Mouse (Mus musculus) liver, adult 2 months (tissue): ENCODE data around the gene Bicra. TPM values are rescaled to one million over a fixed set of nuclear protein-coding genes. Genes with fewer than 3 reads are reported as not detected.
A peak's percentile ranks its signal among the peaks of the same experiment; 100 is the strongest.

ENCODE experiments used
- DNase-seq: peaks from one replicate; pipeline ENCODE4 v3.0.0-alpha.2; 2011; ENCODE audit warnings: low read depth, low spot score; ENCODE audit errors: extremely low read depth
- H3K27ac ChIP-seq: fragments of 200-500 bp; replicated peaks from 2 replicates; pipeline ENCODE4 v1.5.1; 2012; ENCODE audit warnings: low read depth, mild to moderate bottlenecking, control low read depth, inconsistent platforms, low read length; ENCODE audit not compliant: insufficient read depth
- H3K27me3 ChIP-seq: fragments of 200-500 bp; 2 replicates; pipeline ENCODE4 v1.6.1; 2012; ENCODE audit warnings: mild to moderate bottlenecking, moderate library complexity, low read length, inconsistent platforms; ENCODE audit not compliant: control insufficient read depth, insufficient read depth
- H3K36me3 ChIP-seq: fragments of 200-500 bp; 2 replicates; pipeline ENCODE4 v1.6.1; 2012; ENCODE audit warnings: low read length, inconsistent platforms; ENCODE audit not compliant: control insufficient read depth, insufficient read depth
- H3K4me1 ChIP-seq: fragments of 200-500 bp; 2 replicates; pipeline ENCODE4 v1.6.1; 2011; ENCODE audit warnings: low read length; ENCODE audit not compliant: control insufficient read depth, insufficient read depth
- H3K4me3 ChIP-seq: fragments of 200-500 bp; 2 replicates; pipeline ENCODE4 v1.5.1; 2011; ENCODE audit warnings: low read depth, mild to moderate bottlenecking, control low read depth, low read length, moderate library complexity; ENCODE audit not compliant: insufficient read depth
- H3K79me2 ChIP-seq: fragments of 200-500 bp; 2 replicates; pipeline ENCODE4 v1.6.1; 2012; ENCODE audit warnings: inconsistent platforms, mild to moderate bottlenecking, low read length, moderate library complexity; ENCODE audit not compliant: control insufficient read depth, insufficient read depth
- H3K9ac ChIP-seq: fragments of 200-500 bp; 2 replicates; pipeline ENCODE4 v1.6.1; 2012; ENCODE audit warnings: low read depth, mild to moderate bottlenecking, control low read depth, inconsistent platforms, low read length
- CTCF ChIP-seq: fragments of 200-500 bp; IDR thresholded peaks from 2 replicates; pipeline ENCODE4 v1.5.1; 2011; ENCODE audit warnings: low read depth, low read length, control low read depth
- POLR2A ChIP-seq: fragments of 200-500 bp; IDR thresholded peaks from 2 replicates; pipeline ENCODE4 v1.6.1; 2011; ENCODE audit warnings: low read length, control low read depth; ENCODE audit not compliant: insufficient read depth; ENCODE audit errors: extremely low read depth
- WGBS: fragments of 180-500 bp; shearing (Covaris S2); methylation state at CpG from one replicate; pipeline ENCODE4 v1.1.7; 2018; 5-methylcytosine and 5-hydroxymethylcytosine counted together
- polyA plus RNA-seq: library from polyadenylated mRNA; depleted of rRNA; stranded (reverse); fragments of >200 nt; gene quantifications from 2 replicates; pipeline ENCODE4 v1.2.3, GENCODE M21; 2012
- total RNA-seq: library from RNA; depleted of rRNA; stranded (reverse); fragments of >200 nt; gene quantifications from 2 replicates; pipeline ENCODE4 v1.2.3, GENCODE M21; 2014

Bicra gene
- total and polyA plus RNA-seq, 2 experiments = 0.55 to 4.6 TPM

GRCm38 (mm10) chr7:15981538-15981937 is 66.2 kb downstream of the Bicra start:
- peaks cover 23% of the 10 kb centered on the region for H3K4me1 ChIP-seq
- TF ChIP-seq POLR2A (no peak), CTCF (no peak)
- H3K36me3 ChIP-seq = no peaks in the 10 kb centered on the region
- H3K27me3 ChIP-seq = no peaks in the 10 kb centered on the region
- peak overlapping the region; percentile 80 for H3K27ac ChIP-seq
- H3K9ac ChIP-seq = no peak overlapping the region
- peak; percentile 98 for DNase-seq
- WGBS = 18% methylated on average over 4 of the region's 4 CpGs
- H3K79me2 ChIP-seq = no peaks in the 10 kb centered on the region
- H3K4me3 ChIP-seq = no peak overlapping the region

- peak overlapping the region; percentile 60; the same call in 1 of the 2 replicates for H3K27ac ChIP-seq
- no peaks in the 10 kb centered on the region for H3K36me3 ChIP-seq
- 23% methylated on average over 8 of the region's 8 CpGs for WGBS
- TF ChIP-seq CTCF = no peak
- no peak for TF ChIP-seq POLR2A
- no peak overlapping the region for H3K9ac ChIP-seq
- peak; percentile 84 for DNase-seq
- H3K27me3 ChIP-seq = no peaks in the 10 kb centered on the region
- peaks cover 23% of the 10 kb centered on the region for H3K4me1 ChIP-seq
- H3K4me3 ChIP-seq = no peak overlapping the region
- no peaks in the 10 kb centered on the region for H3K79me2 ChIP-seq
Measured at GRCm38 (mm10) chr7:15980246-15980645, 67.5 kb downstream of the Bicra start.

- H3K36me3 ChIP-seq = peaks cover 7% of the 10 kb centered on the region; the same call in 1 of the 2 replicates
- H3K4me1 ChIP-seq = peaks cover 9% of the 10 kb centered on the region
- no peaks in the 10 kb centered on the region for H3K79me2 ChIP-seq
- no peak overlapping the region for H3K27ac ChIP-seq
- no peak overlapping the region for H3K4me3 ChIP-seq
- 71% methylated on average over 4 of the region's 4 CpGs for WGBS
- TF ChIP-seq POLR2A (no peak), CTCF (peak; percentile 88)
- no peaks in the 10 kb centered on the region for H3K27me3 ChIP-seq
- H3K9ac ChIP-seq = no peak overlapping the region
- no peak for DNase-seq
Measured at GRCm38 (mm10) chr7:15975904-15976303, 71.8 kb downstream of the Bicra start.

GRCm38 (mm10) chr7:15975451-15975850 is 72.3 kb downstream of the Bicra start:
- H3K9ac ChIP-seq = no peak overlapping the region
- H3K79me2 ChIP-seq = no peaks in the 10 kb centered on the region
- peaks cover 4% of the 10 kb centered on the region for H3K4me1 ChIP-seq
- WGBS = 92% methylated on average over 10 of the region's 10 CpGs
- H3K4me3 ChIP-seq = no peak overlapping the region
- H3K27me3 ChIP-seq = no peaks in the 10 kb centered on the region
- H3K27ac ChIP-seq = no peak overlapping the region
- no peak for TF ChIP-seq POLR2A
- no peak for DNase-seq
- peaks cover 7% of the 10 kb centered on the region; the same call in 1 of the 2 replicates for H3K36me3 ChIP-seq

GRCm38 (mm10) chr7:15974712-15975111 is 73.0 kb downstream of the Bicra start:
- peaks cover 7% of the 10 kb centered on the region; the same call in 1 of the 2 replicates for H3K36me3 ChIP-seq
- no peak for TF ChIP-seq POLR2A
- peak; percentile 89 for TF ChIP-seq CTCF
- no peak overlapping the region for H3K27ac ChIP-seq
- DNase-seq = no peak
- H3K4me3 ChIP-seq = no peak overlapping the region
- H3K9ac ChIP-seq = no peak overlapping the region
- H3K4me1 ChIP-seq = no peaks in the 10 kb centered on the region
- no peaks in the 10 kb centered on the region for H3K79me2 ChIP-seq
- 43% methylated on average over 5 of the region's 5 CpGs for WGBS
- no peaks in the 10 kb centered on the region for H3K27me3 ChIP-seq

- WGBS = 91% methylated on average over 25 of the region's 25 CpGs
- Histone ChIP-seq H3K27me3 (no peaks in the 10 kb centered on the region), H3K27ac (no peak overlapping the region), H3K79me2 (no peaks in the 10 kb centered on the region), H3K4me1 (no peaks in the 10 kb centered on the region), H3K9ac (no peak overlapping the region), H3K36me3 (peaks cover 7% of the 10 kb centered on the region; the same call in 1 of the 2 replicates), H3K4me3 (no peak overlapping the region)
- no peak for DNase-seq
- TF ChIP-seq CTCF (no peak), POLR2A (no peak)
Measured at GRCm38 (mm10) chr7:15972247-15972646, 75.5 kb downstream of the Bicra start.
